Mouse (Mus musculus): ENCODE results near the gene Bpi. TPM values are rescaled to one million over a fixed set of nuclear protein-coding genes. Genes with fewer than 3 reads are reported as not detected.

Gene Bpi
- total RNA-seq (2023): not detected

DNA sequence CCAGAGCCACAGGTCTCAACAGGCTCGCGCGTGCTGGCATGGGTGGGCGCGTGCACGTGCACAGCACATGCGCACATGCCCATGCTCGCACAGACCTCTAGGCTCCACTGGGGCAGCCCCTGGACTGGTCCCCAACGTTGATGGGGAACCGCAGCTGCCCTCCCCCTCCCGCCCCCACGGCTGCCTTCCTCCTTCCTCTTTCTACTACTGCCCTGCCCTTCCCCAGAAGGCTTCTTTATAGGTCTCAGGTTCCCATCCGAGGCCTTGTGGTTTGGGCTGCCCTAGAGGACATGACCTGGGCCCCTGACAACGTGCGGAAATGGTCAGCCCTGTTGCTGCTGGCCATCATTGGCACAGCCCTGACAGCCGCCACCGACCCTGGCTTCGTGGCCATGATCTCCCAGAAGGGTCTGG is at the start of gene Bpi:
Gene Bpi (plus strand): TSS at position 90 of the 414 bp plus-strand sequence.

DNA sequence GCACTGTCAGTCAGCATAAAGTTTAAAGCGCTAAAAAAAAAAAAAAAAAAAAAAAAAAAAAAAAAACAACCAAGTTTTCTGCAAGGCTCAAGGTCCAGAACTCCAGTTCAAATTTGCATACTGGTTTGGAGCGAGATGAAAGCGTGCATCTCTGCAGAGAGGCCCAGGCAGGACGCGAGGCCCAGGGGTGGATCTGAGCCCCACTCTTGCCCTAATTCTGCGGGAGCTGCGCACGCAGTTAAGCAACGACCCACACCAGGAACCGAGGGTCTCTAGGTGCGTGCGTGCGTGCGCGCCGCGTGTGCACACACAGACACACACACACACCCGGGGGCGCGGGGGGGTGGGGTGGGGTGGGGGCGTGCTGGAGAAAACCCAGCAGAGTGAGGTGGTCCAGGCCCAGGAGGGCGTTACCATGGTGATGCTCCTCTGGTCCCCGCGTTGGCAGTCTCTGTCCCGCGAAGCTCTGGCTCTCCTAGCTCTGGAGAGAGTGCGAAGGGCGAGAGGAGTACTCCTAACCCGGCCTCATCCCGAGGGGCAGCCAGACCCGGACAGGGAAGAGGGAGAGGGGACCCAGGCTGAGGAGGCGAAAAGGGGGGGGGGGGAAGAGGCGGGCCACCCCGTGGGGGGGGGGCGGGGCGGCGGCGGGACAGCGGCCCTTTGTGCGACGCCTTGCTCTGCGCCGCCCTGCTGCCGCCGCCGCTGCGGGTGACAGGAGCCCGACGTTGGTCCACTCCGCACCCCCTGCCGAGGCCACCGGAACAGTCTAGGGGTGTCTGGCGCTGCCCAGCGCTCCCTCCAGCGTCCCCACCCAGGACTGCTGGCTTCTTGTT is 29.0 kb upstream of the Bpi start, which contains the start of gene D630003M21Rik:
Gene D630003M21Rik (minus strand): TSS at position 553 of the 833 bp plus-strand sequence.

DNA sequence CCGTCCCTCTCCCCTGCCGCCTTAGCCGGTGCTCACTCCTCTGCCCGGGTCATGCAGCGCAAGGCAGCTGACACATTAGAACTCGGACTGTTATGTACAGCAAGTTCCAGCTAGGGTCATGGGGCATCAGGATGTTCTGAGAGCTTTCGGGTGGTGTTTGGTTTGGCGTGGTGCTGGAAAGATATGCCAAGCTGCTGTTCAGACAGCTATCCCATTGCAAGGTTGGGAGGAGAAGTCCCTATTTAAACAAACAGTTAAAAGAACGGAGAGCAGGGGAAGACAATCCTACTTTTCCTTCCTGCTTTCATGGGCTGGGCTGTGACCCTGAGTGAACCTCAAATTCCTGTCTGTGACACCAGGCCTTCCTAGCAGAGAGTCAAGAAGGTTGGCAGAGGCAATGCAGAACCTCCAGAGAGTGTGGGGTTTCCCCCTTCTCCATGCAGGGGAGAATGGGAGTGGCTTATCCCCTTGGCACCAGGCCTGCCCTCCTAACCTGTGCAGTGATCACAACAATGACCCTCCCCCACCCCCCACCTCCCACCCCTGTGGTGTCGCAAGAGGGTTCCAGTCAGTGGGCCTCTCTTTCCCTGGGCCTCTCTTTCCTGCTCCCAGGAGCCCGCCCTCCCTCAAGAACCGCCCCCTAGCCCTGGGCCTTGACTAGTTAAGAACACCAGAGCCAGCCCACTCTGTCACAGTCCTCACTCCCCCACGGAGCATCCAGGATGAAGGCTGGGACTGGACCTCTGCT is 48.2 kb downstream of the Bpi start, which contains the start of gene Lbp:
Gene Lbp (plus strand): TSS at position 546 of the 748 bp plus-strand sequence.

Other genes with a start within 250 kb of the Bpi start
- 10 to 100 TPM; 18.9 to 24.8 TPM for gene Tti1, start 229.7 kb upstream of the Bpi start, total RNA-seq (2023)
- gene Rprd1b, start 229.6 kb upstream of the Bpi start, total RNA-seq (2023): 10 to 100 TPM; 18.6 to 22.0 TPM
- gene Tgm2, start 111.7 kb upstream of the Bpi start, total RNA-seq (2023): 100 to 1,000 TPM; 196 to 225 TPM
- gene D630003M21Rik, start 28.9 kb upstream of the Bpi start, total RNA-seq (2023): not detected
- gene Lbp, start 48.4 kb downstream of the Bpi start, total RNA-seq (2023): 1 to 10 TPM; 3.3 to 5.0 TPM
- not detected for gene Snhg11, start 117.5 kb downstream of the Bpi start, total RNA-seq (2023)
- gene Ralgapb, start 151.8 kb downstream of the Bpi start, total RNA-seq (2023): 10 to 100 TPM; 61.3 to 63.8 TPM
- not detected for gene Adig, start 244.5 kb downstream of the Bpi start, total RNA-seq (2023)